Mouse (Mus musculus) heart, adult 11 months (tissue): ENCODE measurements around the gene Fbxo8.

Experiments
- DNase-seq: peaks from one replicate; pipeline ENCODE4 v3.0.0; 2022

Gene Fbxo8

GRCm38 (mm10) chr8:56550558-56551360 is at the start of gene Fbxo8, which contains the start of gene Cep44:
TSS of gene Fbxo8 (plus strand) at chr8:56551090.
TSS of gene Cep44 (minus strand) at chr8:56551047.
- DNase-seq = peak; percentile 97

- DNase-seq = no peak
Measured at GRCm38 (mm10) chr8:56501911-56502310, 49.0 kb upstream of the Fbxo8 start.

DNA sequence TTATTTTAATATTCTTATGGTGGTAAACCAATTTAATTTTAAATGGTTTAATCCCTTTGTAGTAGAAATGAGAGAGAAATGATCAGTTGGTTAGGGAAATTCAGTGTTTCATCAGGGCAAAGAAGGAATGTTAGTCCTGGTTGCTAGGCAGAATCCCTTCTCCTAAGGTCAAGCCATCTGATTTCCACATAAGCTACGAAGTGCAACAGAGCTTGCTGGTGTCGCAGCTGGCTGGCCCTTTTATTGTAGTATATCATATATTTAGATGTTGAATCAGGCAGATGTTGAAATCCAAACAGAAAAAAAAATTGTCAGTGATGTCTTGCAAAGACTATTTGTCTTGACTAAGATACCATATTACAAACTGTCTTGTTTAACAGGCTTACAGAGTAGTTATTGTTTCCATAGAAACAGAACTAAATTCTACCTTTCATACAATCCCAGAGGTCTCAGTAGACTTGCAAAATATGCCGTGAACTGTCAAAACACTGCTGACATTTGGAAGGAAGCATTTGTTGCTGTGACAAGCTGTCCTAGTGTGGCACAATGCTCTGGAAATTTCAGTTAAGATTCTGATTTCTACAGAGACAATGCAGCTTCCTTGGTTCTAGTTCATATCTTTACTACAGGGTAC is 42.5 kb upstream of the Fbxo8 start:
- DNase-seq = no peak

- DNase-seq = no peak
Measured at GRCm38 (mm10) chr8:56508952-56509479, 41.9 kb upstream of the Fbxo8 start.

DNA sequence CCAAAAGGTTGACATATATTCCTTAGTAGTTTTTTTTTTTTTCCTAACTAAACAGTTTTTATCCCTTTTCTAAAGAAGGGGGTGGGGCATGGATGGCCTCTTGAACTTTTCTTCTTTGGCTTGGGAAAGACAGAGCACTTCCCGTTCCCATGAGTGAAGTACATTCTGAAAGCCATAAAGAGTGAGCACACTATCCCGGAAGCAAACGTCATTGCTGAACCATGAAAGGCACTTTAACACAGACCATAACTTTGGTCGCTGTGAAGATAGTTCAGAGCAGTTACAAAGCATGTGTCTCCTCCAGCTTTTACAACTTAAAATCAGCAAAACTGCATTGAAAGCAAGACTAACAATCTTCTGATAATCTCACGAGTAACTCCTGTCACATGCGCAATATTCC is 32.0 kb upstream of the Fbxo8 start:
- peak; percentile 40 for DNase-seq

GRCm38 (mm10) chr8:56520249-56520648 is 30.6 kb upstream of the Fbxo8 start:
- DNase-seq = peak; percentile 70

DNA sequence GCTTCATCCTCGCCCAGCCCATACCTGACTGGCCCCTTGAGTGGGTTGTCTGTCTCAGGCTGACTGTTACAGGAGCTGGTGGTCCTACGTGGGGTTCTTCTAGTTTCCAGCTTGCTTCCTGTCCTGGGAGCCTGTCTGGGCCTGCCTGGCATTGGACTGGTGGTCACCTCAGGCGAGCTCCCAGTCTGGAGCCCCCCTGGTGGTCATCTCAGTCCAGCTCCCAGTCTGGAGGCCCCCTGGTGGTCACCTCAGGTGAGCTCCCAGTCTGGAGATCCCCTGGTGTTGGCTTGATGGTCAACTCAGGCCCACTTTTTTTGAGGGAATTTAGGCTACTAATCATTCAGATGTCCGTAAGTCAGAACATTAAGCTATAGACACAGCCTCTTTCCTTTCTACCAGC is 29.8 kb upstream of the Fbxo8 start:
- peak; percentile 74 for DNase-seq

DNA sequence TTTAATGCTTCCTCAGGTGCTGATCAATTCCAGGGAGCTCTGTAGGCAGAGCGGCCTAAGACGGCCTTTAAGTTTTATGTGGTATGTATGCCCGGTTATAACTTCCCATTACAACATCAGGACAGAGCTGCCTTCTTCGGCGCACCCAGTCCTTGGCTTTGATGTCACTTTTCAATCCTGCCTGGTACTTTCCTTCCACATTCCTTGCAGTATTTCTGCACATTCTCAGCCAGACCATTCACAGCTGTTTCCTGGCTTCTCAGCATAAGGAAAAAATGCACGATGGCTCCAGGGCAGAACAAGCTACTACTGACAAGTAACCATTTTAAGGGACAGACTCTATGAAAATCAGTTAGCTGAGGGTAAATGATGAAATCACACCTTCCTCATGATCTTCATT is 22.0 kb upstream of the Fbxo8 start:
- DNase-seq = peak; percentile 60

DNA sequence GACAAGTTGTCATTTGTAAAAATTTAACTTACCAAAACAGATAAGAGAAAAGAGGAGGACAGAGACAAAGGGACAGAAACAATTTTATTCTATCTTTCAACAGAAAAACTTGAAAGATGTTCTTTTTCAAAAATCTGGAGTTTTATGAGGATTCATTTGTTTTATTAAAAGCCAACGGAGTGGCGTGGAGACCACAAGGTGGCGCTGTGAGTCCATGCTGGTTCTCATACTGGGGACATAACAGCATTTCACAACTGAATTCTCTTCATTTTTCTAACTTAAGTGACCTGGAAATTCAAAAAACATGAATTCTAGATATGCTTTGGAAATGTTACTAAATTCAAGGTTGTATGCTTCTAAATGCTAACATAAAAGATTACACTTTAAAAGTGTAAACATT is 20.5 kb upstream of the Fbxo8 start:
- peak; percentile 2 for DNase-seq

GRCm38 (mm10) chr8:56540706-56541105 is 10.2 kb upstream of the Fbxo8 start:
- no peak for DNase-seq

DNA sequence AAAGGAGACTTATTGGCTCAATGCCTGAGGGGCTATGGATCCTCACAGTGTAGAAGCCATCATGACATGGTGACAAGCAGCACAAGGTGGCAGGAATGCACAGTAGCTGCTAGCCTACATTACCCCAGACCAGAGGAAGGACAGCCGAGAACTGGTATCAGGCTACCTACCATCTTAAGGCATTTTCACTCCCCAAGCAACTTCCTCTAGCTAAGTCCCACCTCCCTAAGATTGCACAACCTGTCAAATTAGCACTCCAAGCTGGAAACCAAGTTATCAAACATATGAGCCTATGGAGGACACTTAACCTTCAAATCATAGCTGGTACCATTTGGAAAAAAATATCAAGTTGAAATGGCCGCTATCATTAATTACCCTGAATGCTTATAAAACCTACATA is 3.0 kb upstream of the Fbxo8 start:
- DNase-seq = peak; percentile 71

DNA sequence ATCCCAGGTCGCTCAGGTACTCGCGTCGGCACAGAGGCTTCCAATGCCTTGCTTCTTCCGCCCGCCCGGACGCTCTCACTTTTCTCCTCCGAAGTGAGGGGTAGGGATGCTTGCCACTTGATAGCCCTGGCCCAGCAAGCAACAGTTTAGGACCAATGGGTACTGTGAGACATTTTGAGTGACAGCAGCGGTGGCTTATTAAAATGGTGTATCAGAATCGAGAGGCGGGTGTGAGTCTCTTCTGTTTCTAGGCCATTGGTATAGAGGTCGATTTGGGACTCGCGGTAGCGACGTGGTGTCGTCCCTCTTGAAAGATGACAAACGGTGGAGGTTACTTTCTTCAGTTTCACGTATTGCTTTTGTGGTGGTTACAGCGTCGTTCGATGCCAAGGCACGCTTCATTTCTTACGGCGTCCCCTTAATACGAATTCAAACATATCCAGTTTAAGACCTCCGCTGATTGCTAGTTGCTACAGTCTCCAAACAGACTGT is 517 bp downstream of the Fbxo8 start:
- DNase-seq = peak; percentile 100

DNA sequence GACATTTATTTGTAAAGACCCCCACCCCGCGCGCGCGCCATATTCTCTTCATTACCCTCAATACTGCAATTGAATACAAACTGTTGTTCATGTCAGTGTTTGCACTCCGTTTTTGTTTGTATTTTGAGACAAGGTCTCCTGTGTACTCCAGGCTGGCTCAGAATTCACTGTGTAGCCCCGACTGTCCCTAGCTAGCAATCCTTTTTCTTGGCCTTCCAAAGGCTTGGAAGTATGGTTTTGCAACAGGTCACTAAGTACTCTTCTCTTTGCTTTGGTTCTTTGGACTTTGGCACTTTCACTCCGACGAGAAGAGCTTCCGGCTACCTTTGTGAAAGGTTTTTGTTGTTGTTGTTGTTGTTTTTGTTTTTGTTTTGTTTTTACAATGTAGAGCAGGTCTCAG is 1.2 kb downstream of the Fbxo8 start:
- DNase-seq = no peak

GRCm38 (mm10) chr8:56552551-56553103 is 1.7 kb downstream of the Fbxo8 start:
- no peak for DNase-seq

GRCm38 (mm10) chr8:56564399-56565047 is 13.6 kb downstream of the Fbxo8 start:
- DNase-seq = no peak

DNA sequence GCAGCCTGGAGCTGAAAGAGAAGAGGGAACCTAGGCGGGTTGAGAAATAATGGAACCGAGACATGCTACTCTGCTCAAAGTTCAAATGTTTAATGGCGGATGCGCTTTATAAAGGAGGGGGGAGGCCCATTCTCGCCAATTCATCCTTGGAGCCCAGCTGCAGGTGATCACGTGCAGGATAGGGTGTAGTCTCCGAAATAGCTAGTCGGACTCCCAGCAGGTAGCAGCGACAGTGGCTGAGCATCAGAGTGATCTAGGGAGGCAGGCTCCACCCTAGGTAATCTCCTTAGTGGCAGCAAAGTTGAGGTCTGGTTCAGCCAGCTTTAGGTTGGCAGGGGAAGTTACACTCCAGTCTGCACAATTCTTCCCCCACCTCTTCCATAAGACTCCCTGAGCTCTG is 16.0 kb downstream of the Fbxo8 start:
- DNase-seq = no peak

- DNase-seq = peak; percentile 74
Measured at GRCm38 (mm10) chr8:56580918-56581317, 30.0 kb downstream of the Fbxo8 start.

GRCm38 (mm10) chr8:56582841-56583240 is 32.0 kb downstream of the Fbxo8 start:
- DNase-seq = no peak

DNA sequence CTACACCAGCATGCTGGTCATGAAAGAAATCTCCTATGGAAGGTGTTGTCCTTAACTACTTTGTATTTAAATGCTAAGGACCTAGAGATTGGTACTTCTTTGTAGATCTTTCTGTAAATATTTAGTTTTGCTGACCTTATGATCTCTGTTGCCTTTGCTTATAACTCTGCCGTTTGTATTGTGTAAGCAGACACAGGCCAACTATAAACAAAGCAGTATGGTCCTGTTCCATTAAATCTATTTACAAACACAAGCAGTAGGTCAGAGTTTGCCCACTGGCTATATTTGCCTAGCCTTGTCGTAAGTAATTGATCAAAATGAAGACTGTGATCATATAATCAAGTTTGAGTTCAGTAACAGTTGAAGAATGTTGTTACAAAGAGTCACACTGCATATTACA is 38.1 kb downstream of the Fbxo8 start:
- no peak for DNase-seq

DNA sequence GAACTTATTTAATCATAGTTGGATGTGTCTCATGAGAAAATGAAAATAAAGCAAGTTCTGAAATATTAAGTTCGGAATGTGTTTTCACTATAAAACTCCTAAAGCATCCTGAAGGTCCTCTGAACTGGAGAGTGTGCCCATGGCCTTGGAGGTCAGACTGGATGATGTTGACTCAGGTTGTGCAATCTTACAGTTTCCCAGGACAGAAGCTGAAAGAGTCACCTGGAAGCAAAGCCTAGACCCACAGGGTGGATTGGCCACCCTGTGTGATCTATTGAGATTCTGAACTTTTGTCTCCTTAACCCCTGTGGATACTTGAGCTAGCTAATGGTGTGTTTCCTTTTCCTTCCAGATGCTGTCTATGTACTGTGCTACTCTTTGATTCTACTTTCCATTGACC is 40.2 kb downstream of the Fbxo8 start:
- no peak for DNase-seq

DNA sequence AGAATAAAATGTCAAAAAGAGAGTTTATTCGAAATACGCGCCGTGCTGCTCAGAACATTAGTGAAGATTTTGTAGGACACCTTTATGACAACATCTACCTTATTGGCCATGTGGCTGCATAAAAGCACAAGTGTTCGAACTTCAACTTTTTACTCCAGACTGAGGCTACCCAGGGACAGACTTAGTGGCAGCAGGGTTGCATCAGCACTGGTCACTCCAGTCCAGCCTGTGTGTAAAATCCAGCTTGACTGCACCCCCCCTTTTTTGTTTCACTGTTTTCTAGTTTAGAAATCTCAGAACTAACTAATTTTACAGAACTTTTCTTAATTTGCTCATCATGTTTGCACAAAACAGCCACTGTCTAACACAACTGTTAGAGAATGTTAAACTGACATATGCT is 40.6 kb downstream of the Fbxo8 start:
- no peak for DNase-seq

DNA sequence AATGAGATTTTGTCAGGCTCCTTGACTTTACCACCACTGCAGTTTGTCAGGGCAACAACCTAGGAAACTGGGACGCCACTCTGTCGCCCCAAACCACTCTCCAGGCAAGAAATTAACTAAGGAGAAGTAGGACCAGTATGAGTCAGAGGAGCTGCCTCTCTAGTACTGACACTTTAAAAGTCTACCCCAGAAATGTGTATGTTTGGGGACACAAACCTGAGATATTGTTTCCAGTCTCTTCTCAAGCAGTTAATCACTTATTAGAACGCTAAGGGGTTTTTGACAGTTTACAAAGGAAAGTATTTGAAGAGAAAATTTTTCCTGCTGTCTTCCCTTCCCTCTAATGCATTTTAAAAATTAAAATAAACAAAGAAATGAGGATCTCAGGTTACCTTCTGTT is 55.6 kb downstream of the Fbxo8 start:
- DNase-seq = peak; percentile 31

GRCm38 (mm10) chr8:56611736-56612135 is 60.8 kb downstream of the Fbxo8 start:
- peak; percentile 67 for DNase-seq
